Mouse (Mus musculus) stomach, embryonic 16.5 days (tissue): ENCODE measurements at regions not wholly inside any gene's neighbourhood (a gene's known extent, or its start where the extent isn't known, plus 50 kb on each side); places are given as distances from the start of the nearest gene placed in this dataset.
A peak's percentile ranks its signal among the peaks of the same experiment; 100 is the strongest.

Experiments used
- ATAC-seq: fragments of 200-750 bp; cut with Nextera tagmentation; 2 replicates; pipeline ENCODE4 v1.8.0; 2017; ENCODE audit warnings: moderate number of reproducible peaks, moderate TSS enrichment; ENCODE audit not compliant: insufficient read depth, low FRiP score
- H3K27ac ChIP-seq: fragments of 300-500 bp; sonication (generic); 2 replicates; pipeline ENCODE4 v1.5.1; 2014; ENCODE audit warnings: low read length
- H3K27me3 ChIP-seq: fragments of 300-500 bp; sonication (generic); 2 replicates; pipeline ENCODE4 v1.6.1; 2014; ENCODE audit warnings: low read length, control low read depth, mixed read lengths; ENCODE audit not compliant: control insufficient read depth, insufficient read depth
- H3K36me3 ChIP-seq: fragments of 300-500 bp; sonication (generic); 2 replicates; pipeline ENCODE4 v1.6.1; 2014; ENCODE audit warnings: low read length; ENCODE audit not compliant: control insufficient read depth, insufficient read depth
- H3K4me1 ChIP-seq: fragments of 300-500 bp; sonication (generic); 2 replicates; pipeline ENCODE4 v1.6.1; 2014; ENCODE audit warnings: low read length, control low read depth, mixed read lengths; ENCODE audit not compliant: control insufficient read depth, insufficient read depth
- H3K4me2 ChIP-seq: fragments of 300-500 bp; sonication (generic); 2 replicates; pipeline ENCODE4 v1.6.1; 2014; ENCODE audit warnings: low read depth, low read length, mixed read lengths
- H3K4me3 ChIP-seq: fragments of 300-500 bp; sonication (generic); replicated peaks from 2 replicates; pipeline ENCODE4 v1.5.1; 2014; ENCODE audit warnings: mild to moderate bottlenecking, low read length
- H3K9ac ChIP-seq: fragments of 300-500 bp; sonication (generic); 2 replicates; pipeline ENCODE4 v1.6.1; 2014; ENCODE audit warnings: low read length
- H3K9me3 ChIP-seq: fragments of 300-500 bp; sonication (generic); replicated peaks from 2 replicates; pipeline ENCODE4 v1.6.1; 2016; ENCODE audit warnings: low read length, control low read depth; ENCODE audit not compliant: control insufficient read depth
- WGBS: fragments of 180-500 bp; shearing (Covaris S2); extraction: QIAGEN DNeasy Blood & Tissue Kit; methylation state at CpG from one replicate; pipeline ENCODE4 v1.1.7; 2014; 5-methylcytosine and 5-hydroxymethylcytosine counted together

DNA sequence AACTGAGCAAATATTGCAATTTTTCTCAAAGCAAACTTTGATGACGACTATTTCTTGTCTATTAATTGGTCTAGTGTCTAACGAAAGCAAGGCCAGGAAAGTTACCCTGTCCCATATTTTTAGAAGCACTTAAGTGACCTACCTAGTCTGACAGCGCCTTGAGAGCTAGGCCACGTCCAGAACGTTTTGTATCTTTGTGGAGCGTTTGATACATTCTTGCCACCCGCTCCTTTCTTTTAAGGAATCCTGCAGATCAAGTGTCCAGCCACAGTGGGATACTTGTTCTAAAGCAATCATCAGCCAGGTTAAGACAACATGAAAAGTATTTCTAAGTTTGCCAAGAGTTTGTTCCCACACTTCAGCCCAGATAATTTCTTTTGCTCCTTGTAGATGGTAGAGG lies 79.8 kb upstream of the Slc38a2 start:
- ATAC-seq, result no peak
- no peaks in the 10 kb centered on the region for H3K36me3 ChIP-seq
- no peak overlapping the region for H3K4me2 ChIP-seq
- H3K9ac ChIP-seq, result no peak overlapping the region
- peaks cover 5% of the 10 kb centered on the region; the same call in 1 of the 2 replicates for H3K4me1 ChIP-seq
- no peak overlapping the region for H3K4me3 ChIP-seq
- 77% methylated on average over 7 of the region's 7 CpGs for WGBS
- no peaks in the 10 kb centered on the region for H3K27me3 ChIP-seq
- H3K9me3 ChIP-seq, result no peaks in the 10 kb centered on the region
- H3K27ac ChIP-seq, result no peak overlapping the region

DNA sequence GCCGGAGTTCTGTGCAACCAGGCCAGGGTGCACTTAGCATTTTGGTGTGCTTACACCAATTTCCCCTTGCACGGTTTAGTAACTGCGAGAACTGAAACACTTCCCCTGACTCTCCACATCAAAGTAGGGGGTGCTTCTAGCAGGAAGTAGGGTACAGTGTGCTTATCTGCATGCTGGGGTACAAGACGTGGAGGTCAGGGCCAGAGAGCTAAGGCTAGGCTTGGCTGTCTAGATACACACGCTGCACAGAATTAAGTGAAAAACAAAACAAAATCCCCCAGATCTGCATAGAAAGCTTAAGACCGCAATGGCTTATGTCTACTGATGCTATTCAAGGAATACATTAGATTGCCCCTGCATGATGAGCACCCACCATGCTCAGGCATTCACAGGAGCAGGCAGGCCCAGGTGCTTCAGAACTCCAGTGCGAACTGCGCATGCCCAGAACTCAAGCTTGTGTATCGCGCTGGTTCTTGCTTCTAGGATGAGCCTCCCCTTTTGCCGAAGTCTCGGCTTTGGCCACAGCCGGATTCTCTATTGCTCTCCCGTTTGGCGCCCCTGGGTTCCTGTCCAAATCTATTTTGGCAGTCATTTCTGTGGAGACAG lies 78.9 kb upstream of the Slc38a2 start:
- no peak overlapping the region for H3K27ac ChIP-seq
- peaks cover 12% of the 10 kb centered on the region; the same call in 1 of the 2 replicates for H3K4me1 ChIP-seq
- no peaks in the 10 kb centered on the region for H3K9me3 ChIP-seq
- no peaks in the 10 kb centered on the region for H3K27me3 ChIP-seq
- no peak overlapping the region for H3K4me3 ChIP-seq
- H3K36me3 ChIP-seq, result no peaks in the 10 kb centered on the region
- no peak overlapping the region for H3K4me2 ChIP-seq
- H3K9ac ChIP-seq, result no peak overlapping the region
- ATAC-seq, result 0 out of 2 replicates have a peak, but pooled peaks have one; percentile 13
- WGBS, result 83% methylated on average over 15 of the region's 15 CpGs

DNA sequence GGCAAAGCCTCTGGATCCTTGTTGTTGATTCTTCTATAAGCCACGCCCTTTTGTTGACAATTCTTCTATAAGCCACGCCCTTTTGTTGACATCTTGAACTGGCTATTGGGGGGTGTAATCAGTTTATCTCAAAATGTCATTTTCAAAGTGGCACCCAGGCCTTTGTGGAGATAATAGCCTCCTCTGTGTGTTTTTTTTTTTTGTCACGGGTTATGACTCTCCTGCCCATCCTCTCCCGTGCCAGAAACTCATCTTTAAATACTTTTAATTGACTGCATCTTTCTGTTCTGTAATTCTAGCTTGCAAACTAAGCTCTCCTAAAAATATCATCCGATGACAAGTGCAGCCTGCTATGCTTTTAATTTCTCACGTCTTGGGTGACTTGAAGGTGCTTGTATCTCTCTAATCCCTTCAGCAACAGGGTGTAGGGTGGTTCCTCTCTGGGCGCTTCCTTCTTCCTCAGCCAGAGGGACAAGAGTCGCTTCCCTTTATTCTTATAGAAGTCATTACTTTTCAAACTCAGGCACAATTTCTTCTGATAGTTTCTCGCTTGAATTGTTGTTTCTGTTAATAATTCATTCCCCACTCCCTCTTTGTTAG lies 77.0 kb upstream of the Slc38a2 start:
- H3K27me3 ChIP-seq, result no peaks in the 10 kb centered on the region
- H3K36me3 ChIP-seq, result no peaks in the 10 kb centered on the region
- H3K4me2 ChIP-seq, result no peak overlapping the region
- peaks cover 18% of the 10 kb centered on the region; the same call in 1 of the 2 replicates for H3K4me1 ChIP-seq
- H3K4me3 ChIP-seq, result no peak overlapping the region
- 61% methylated on average over 9 of the region's 9 CpGs for WGBS
- H3K27ac ChIP-seq, result no peak overlapping the region; the same call in 1 of the 2 replicates
- ATAC-seq, result no peak
- no peak overlapping the region for H3K9ac ChIP-seq
- H3K9me3 ChIP-seq, result no peaks in the 10 kb centered on the region

DNA sequence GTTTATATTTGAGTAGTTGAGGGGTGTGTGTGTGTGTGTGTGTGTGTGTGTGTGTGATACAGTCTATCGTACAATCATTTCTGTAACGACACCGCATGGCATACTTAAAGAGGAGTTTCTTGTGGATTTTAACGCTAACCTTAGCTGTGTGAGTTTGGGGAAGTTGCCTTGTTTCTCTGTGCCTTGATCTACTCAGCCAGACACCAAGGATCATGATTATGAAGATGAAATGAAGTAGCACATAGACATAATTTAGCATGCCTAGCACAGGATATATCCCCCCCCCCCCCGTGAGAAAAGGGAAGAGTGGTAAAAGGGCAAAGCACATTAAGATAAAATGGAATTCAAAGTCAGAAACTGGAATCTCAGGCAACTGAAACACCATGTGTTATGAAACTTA lies 75.6 kb upstream of the Slc38a2 start:
- 71% methylated on average over 5 of the region's 5 CpGs for WGBS
- no peak overlapping the region for H3K4me3 ChIP-seq
- H3K9ac ChIP-seq, result no peak overlapping the region
- ATAC-seq, result no peak
- no peaks in the 10 kb centered on the region for H3K9me3 ChIP-seq
- H3K4me1 ChIP-seq, result peaks cover 18% of the 10 kb centered on the region; the same call in 1 of the 2 replicates
- H3K36me3 ChIP-seq, result no peaks in the 10 kb centered on the region
- no peak overlapping the region for H3K4me2 ChIP-seq
- H3K27ac ChIP-seq, result no peak overlapping the region
- H3K27me3 ChIP-seq, result no peaks in the 10 kb centered on the region

DNA sequence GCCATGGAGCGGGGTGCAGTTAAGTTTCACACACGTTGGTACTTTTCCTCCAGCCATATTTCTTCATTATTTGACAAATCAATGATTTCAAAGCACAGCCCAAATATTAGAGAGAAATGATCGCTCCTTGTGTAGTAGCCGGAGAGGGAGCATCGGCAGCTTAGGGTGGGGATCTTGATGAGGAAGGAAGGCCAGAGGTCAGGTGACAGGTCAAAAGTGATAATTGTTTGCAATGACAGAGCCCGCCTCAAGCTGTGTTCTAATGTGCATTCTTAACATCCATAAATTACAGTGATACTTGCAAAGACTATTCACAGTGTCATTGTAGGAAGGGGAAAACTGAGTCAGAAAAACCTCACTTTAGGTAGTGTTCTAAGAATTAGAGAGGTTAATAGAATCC lies 75.1 kb upstream of the Slc38a2 start:
- H3K27me3 ChIP-seq, result no peaks in the 10 kb centered on the region
- H3K36me3 ChIP-seq, result no peaks in the 10 kb centered on the region
- H3K4me3 ChIP-seq, result no peak overlapping the region
- WGBS, result 40% methylated on average over 6 of the region's 6 CpGs
- H3K4me2 ChIP-seq, result peak overlapping the region; percentile 28
- no peak for ATAC-seq
- H3K27ac ChIP-seq, result peak overlapping the region; percentile 82
- peak overlapping the region; percentile 36 for H3K9ac ChIP-seq
- no peaks in the 10 kb centered on the region for H3K9me3 ChIP-seq
- H3K4me1 ChIP-seq, result peaks cover 21% of the 10 kb centered on the region; the same call in 1 of the 2 replicates

DNA sequence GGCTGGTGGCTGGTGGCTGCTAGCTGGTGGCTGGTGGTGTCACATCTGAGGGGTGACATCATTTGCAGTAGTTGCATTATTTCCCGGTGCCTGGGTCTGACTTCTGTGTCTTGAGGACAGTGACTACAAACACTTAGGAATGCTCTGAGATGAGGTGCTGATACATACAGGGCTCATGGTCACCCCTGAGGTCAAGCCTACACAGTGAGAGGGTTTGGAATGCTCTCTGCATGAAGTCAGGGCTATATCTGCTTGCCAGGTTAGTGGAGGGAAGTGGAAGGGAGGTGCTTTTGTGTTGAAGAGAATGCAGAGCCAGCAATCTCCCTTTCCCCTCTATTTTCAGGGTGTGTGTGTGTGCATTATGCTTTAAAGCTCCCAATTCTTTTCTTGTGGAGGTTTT lies 74.1 kb upstream of the Slc38a2 start:
- no peak overlapping the region for H3K4me3 ChIP-seq
- H3K9me3 ChIP-seq, result no peaks in the 10 kb centered on the region
- ATAC-seq, result peak; percentile 42; the same call in 1 of the 2 replicates
- WGBS, result 65% methylated on average over 1 of the region's 1 CpGs
- no peaks in the 10 kb centered on the region for H3K36me3 ChIP-seq
- 0 out of 2 replicates have a peak overlapping the region, but pooled peaks have one; percentile 28 for H3K4me2 ChIP-seq
- peaks cover 23% of the 10 kb centered on the region; the same call in 1 of the 2 replicates for H3K4me1 ChIP-seq
- H3K9ac ChIP-seq, result no peak overlapping the region
- H3K27me3 ChIP-seq, result no peaks in the 10 kb centered on the region
- H3K27ac ChIP-seq, result peak overlapping the region; percentile 82

DNA sequence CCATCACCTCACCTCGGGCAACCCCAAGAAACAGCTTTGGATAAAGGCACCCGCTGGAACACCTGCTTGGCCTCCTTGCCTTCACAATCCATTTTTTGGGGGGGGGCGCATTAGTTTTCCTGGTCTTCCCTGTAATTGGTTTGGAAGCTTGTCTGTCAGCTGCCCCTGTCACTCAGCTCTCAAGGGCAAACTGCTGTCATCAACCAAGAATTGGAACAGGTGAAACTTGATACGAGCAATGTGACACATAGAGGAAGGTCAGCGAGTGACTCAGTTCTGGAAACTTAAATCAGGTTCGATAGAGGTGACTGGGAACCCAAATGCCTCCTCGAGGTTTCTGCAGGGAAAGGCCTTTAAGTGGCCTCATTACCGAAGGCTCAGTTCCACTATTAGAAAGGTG lies 73.2 kb upstream of the Slc38a2 start:
- H3K27me3 ChIP-seq, result no peaks in the 10 kb centered on the region
- H3K4me3 ChIP-seq, result no peak overlapping the region
- H3K4me2 ChIP-seq, result no peak overlapping the region
- no peaks in the 10 kb centered on the region for H3K36me3 ChIP-seq
- H3K27ac ChIP-seq, result no peak overlapping the region; the same call in 1 of the 2 replicates
- no peak overlapping the region for H3K9ac ChIP-seq
- H3K4me1 ChIP-seq, result peaks cover 26% of the 10 kb centered on the region; the same call in 1 of the 2 replicates
- 62% methylated on average over 8 of the region's 8 CpGs for WGBS
- H3K9me3 ChIP-seq, result no peaks in the 10 kb centered on the region
- ATAC-seq, result no peak

DNA sequence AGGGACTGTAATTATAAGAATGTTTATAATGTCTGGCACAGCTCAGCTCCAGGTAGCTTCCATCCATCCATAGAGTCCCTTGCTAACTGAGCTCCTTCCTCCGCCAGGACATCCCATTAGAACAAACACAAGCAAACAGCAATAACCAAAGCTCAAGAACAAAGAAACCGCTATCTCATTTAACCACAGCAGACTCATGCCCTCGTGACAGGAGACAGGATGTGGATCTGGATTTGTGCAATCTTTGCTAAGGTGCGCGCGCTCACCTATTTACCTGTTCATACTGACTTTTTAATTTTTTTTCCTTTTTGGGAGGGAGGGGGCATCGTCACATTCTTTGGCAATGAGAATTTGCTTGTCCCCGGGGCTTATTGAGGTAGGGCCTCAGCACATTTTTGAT lies 71.3 kb upstream of the Slc38a2 start:
- ATAC-seq, result no peak
- H3K27ac ChIP-seq, result no peak overlapping the region

DNA sequence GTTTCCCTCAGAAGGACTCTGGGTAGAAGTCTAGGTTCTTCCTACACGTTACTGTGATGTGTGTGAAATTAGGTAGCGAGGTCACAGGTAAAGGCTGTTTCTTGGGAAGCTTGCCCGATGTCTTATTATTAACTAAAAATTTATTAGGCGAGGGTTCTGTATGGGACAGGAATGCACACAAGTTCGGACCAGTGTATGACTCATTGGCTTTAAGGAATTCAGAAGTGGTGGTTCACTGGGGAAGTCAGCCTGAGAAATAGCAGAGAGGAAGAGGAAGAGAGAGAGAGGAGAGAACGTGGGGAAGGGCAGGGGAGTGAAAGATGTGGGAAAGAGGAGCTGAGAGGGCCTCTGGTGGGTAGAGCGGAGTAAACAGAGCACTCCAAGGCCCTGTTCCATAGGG lies 70.8 kb upstream of the Slc38a2 start:
- Histone ChIP-seq H3K36me3 (no peaks in the 10 kb centered on the region), H3K9me3 (no peaks in the 10 kb centered on the region), H3K27me3 (no peaks in the 10 kb centered on the region), H3K9ac (no peak overlapping the region), H3K4me2 (no peak overlapping the region), H3K4me3 (no peak overlapping the region), H3K4me1 (peaks cover 26% of the 10 kb centered on the region; the same call in 1 of the 2 replicates), H3K27ac (no peak overlapping the region)
- ATAC-seq, result no peak
- 72% methylated on average over 7 of the region's 7 CpGs for whole genome bisulfite sequencing

More for the DNA sequence above, 71.3 kb upstream of the Slc38a2 start:
- 80% methylated on average over 8 of the region's 8 CpGs for WGBS
- Histone ChIP-seq H3K4me1 (peaks cover 26% of the 10 kb centered on the region; the same call in 1 of the 2 replicates), H3K27me3 (no peaks in the 10 kb centered on the region), H3K4me2 (no peak overlapping the region), H3K36me3 (no peaks in the 10 kb centered on the region), H3K9me3 (no peaks in the 10 kb centered on the region), H3K4me3 (no peak overlapping the region), H3K9ac (no peak overlapping the region)
